Mouse (Mus musculus) stomach, embryonic 14.5 days (tissue): ENCODE results near the gene Ctsm. TPM values are rescaled to one million over a fixed set of nuclear protein-coding genes. Genes with fewer than 3 reads are reported as not detected.
"Not testable (repeated sequence)": the region's sequence is repeated elsewhere in the genome, so short reads cannot be mapped to it uniquely, and the experiment has no call there.

Experiments used
- ATAC-seq: fragments of 200-750 bp; cut with Nextera tagmentation; 2 replicates; pipeline ENCODE4 v1.8.0; 2017; ENCODE audit warnings: low read depth, moderate TSS enrichment; ENCODE audit not compliant: insufficient number of reproducible peaks, insufficient read depth, low FRiP score
- H3K27ac ChIP-seq: fragments of 300-500 bp; sonication (generic); 2 replicates; pipeline ENCODE4 v1.5.1; 2014; ENCODE audit warnings: mild to moderate bottlenecking, low read length, moderate library complexity, mixed read lengths
- H3K27me3 ChIP-seq: fragments of 300-500 bp; sonication (generic); 2 replicates; pipeline ENCODE4 v1.6.1; 2014; ENCODE audit warnings: low read length, control low read depth, mixed read lengths; ENCODE audit not compliant: control insufficient read depth, insufficient read depth
- H3K36me3 ChIP-seq: fragments of 300-500 bp; sonication (generic); 2 replicates; pipeline ENCODE4 v1.6.1; 2014; ENCODE audit warnings: mild to moderate bottlenecking, control low read depth, low read length, moderate library complexity, mixed read lengths; ENCODE audit not compliant: control insufficient read depth, insufficient read depth
- H3K4me1 ChIP-seq: fragments of 300-500 bp; sonication (generic); 2 replicates; pipeline ENCODE4 v1.6.1; 2014; ENCODE audit warnings: low read length, control low read depth, mixed read lengths; ENCODE audit not compliant: control insufficient read depth, insufficient read depth
- H3K4me2 ChIP-seq: fragments of 300-500 bp; sonication (generic); replicated peaks from 2 replicates; pipeline ENCODE4 v1.6.1; 2014; ENCODE audit warnings: low read depth, low read length, control low read depth
- H3K4me3 ChIP-seq: fragments of 300-500 bp; sonication (generic); 2 replicates; pipeline ENCODE4 v1.5.1; 2014; ENCODE audit warnings: low read depth, low read length, control low read depth
- H3K9ac ChIP-seq: fragments of 300-500 bp; sonication (generic); replicated peaks from 2 replicates; pipeline ENCODE4 v1.6.1; 2014; ENCODE audit warnings: low read depth, mild to moderate bottlenecking, control low read depth, low read length, moderate library complexity, mixed read lengths
- H3K9me3 ChIP-seq: fragments of 300-500 bp; sonication (generic); 2 replicates; pipeline ENCODE4 v1.6.1; 2016; ENCODE audit warnings: low read depth, low read length, control low read depth; ENCODE audit not compliant: control insufficient read depth
- WGBS: fragments of 180-500 bp; shearing (Covaris S2); extraction: QIAGEN DNeasy Blood & Tissue Kit; methylation state at CpG from one replicate; pipeline ENCODE4 v1.1.7; 2014; 5-methylcytosine and 5-hydroxymethylcytosine counted together
- polyA plus RNA-seq: library from polyadenylated mRNA; unstranded; fragments of >200 nt; fragmentation: Nextera tagmentation; extraction: Ambion mirVana; gene quantifications from 2 replicates; pipeline ENCODE4 v1.2.1, GENCODE M21; 2014

Ctsm gene
- not detected in 2 replicates for polyA plus RNA-seq

GRCm38 (mm10) chr13:61541631-61542030, at the start of gene Ctsm:
Gene Ctsm (minus strand): TSS chr13:61541839.
- H3K27ac ChIP-seq: no peak within 1 kb of the TSS
- WGBS: 64% methylated on average over 4 of the region's 4 CpGs
- H3K36me3 ChIP-seq: no peaks in the 10 kb centered on the region
- no peaks in the 10 kb centered on the region for H3K27me3 ChIP-seq
- H3K9me3 ChIP-seq: no peaks in the 10 kb centered on the region
- H3K4me1 ChIP-seq: no peaks in the 10 kb centered on the region
- no peak for ATAC-seq
- no peak within 1 kb of the TSS for H3K4me3 ChIP-seq
- H3K4me2 ChIP-seq: no peak within 1 kb of the TSS
- H3K9ac ChIP-seq: no peak within 1 kb of the TSS

GRCm38 (mm10) chr13:61570027-61570426, 28.4 kb upstream of the Ctsm start, which contains the start of gene Cts3:
Gene Cts3 (minus strand): TSS chr13:61570127.
- Histone ChIP-seq H3K4me1 (no peaks in the 10 kb centered on the region), H3K27me3 (no peaks in the 10 kb centered on the region), H3K36me3 (no peaks in the 10 kb centered on the region), H3K27ac (no peak within 1 kb of the TSS), H3K9ac (no peak within 1 kb of the TSS), H3K9me3 (peaks cover 4% of the 10 kb centered on the region; the same call in 1 of the 2 replicates), H3K4me3 (no peak within 1 kb of the TSS), H3K4me2 (no peak within 1 kb of the TSS)
- ATAC-seq: no peak

DNA sequence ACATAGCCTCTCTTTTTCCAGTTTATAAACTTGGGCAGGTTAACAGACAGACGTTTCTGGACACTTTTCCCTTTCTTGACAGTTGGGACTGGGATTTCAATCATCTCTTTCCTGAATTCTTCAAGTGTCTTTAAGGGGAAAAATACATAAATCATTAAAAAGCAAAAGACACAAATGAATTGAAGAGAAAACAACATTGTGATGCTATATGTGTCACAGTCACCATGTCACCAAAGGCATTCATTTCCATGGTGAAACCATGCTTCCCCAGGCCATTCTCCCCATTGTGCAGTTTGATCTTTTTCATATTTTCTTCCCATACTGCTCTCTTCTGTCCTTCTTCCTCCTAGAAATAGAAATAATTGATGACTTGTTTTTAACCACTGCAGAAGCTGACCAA, 26.4 kb upstream of the Ctsm start, which contains the start of gene Gm49352:
TSS of gene Gm49352 (minus strand) at position 101 of the 400 bp plus-strand sequence.
- WGBS: 36% methylated on average over 1 of the region's 1 CpGs
- not testable (repeated sequence) for H3K9me3 ChIP-seq, H3K27ac ChIP-seq, H3K9ac ChIP-seq, H3K4me1 ChIP-seq, ATAC-seq, H3K4me3 ChIP-seq, H3K4me2 ChIP-seq, H3K27me3 ChIP-seq, H3K36me3 ChIP-seq

Other genes starting within 250 kb of the Ctsm start
- not detected in 2 replicates for gene Cts7, start 183.6 kb downstream of the Ctsm start, polyA plus RNA-seq
- not detected in 2 replicates for gene Gm49352, start 26.3 kb upstream of the Ctsm start, polyA plus RNA-seq
- not detected in 2 replicates for gene Cts3, start 28.3 kb upstream of the Ctsm start, polyA plus RNA-seq